Mouse (Mus musculus) stomach, postnatal 0 days (tissue): Measurements from ENCODE around the gene Lrpprc.
A peak's percentile ranks its signal among the peaks of the same experiment; 100 is the strongest.

Experiments used
- CTCF ChIP-seq: IDR thresholded peaks from 2 replicates; pipeline ENCODE4 v1.5.1; 2016; ENCODE audit warnings: antibody characterized with exemption, low read depth, mild to moderate bottlenecking, moderate library complexity
- EP300 ChIP-seq: optimal IDR thresholded peaks from 2 replicates; pipeline ENCODE3; 2016; ENCODE audit warnings: antibody characterized with exemption

DNA sequence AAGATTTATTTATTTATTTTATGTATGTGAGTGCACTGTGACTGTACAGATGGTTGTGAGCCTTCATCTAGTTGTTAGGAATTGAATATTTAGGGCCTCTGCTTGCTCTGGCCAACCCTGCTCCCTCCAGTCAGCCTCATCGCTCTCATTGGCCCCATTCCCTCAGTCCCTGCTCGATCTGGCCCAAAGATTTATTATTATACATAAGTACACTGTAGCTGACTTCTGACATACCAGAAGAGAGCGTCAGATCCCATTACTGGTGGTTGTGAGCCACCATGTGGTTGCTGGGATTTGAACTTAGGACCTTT, 133.2 kb downstream of the Lrpprc start:
- TF ChIP-seq CTCF (peak; percentile 19), EP300 (no peak)
